Mouse (Mus musculus): ENCODE measurements at regions not wholly inside any gene's neighbourhood (a gene's known extent, or its start where the extent isn't known, plus 50 kb on each side); places are given as distances from the start of the nearest gene placed in this dataset.

- no peak for TF ChIP-seq CTCF (IDR thresholded peaks at IDR 0.05; ENCODE audit: borderline replicate concordance, extremely low read depth, insufficient read depth, insufficient read length)
- no peak for TF ChIP-seq POLR2A (IDR thresholded peaks at IDR 0.05; ENCODE audit: borderline replicate concordance, extremely low read depth, insufficient read depth, insufficient read length, poor library complexity, severe bottlenecking)
Measured at GRCm38 (mm10) chr1:166758987-166759386, 77.3 kb upstream of the Fmo9 start.
